Mouse (Mus musculus) neural tube, embryonic 12.5 days (tissue): ENCODE data around the gene Gm10031. TPM values are rescaled to one million over a fixed set of nuclear protein-coding genes. Genes with fewer than 3 reads are reported as not detected.

Source experiments
- ATAC-seq: fragments of 200-750 bp; cut with Nextera tagmentation; 2 replicates; pipeline ENCODE4 v1.8.0; 2017; ENCODE audit warnings: low read depth, mild to moderate bottlenecking, moderate TSS enrichment, moderate library complexity; ENCODE audit not compliant: low FRiP score
- H3K27ac ChIP-seq: fragments of 300-500 bp; sonication (generic); 2 replicates; pipeline ENCODE4 v1.5.1; 2016
- H3K27me3 ChIP-seq: fragments of 300-500 bp; sonication (generic); replicated peaks from 2 replicates; pipeline ENCODE4 v1.6.1; 2016; ENCODE audit warnings: mild to moderate bottlenecking
- H3K36me3 ChIP-seq: fragments of 300-500 bp; sonication (generic); 2 replicates; pipeline ENCODE4 v1.6.1; 2016; ENCODE audit warnings: mild to moderate bottlenecking
- H3K4me1 ChIP-seq: fragments of 300-500 bp; sonication (generic); 2 replicates; pipeline ENCODE4 v1.6.1; 2016
- H3K4me2 ChIP-seq: fragments of 300-500 bp; sonication (generic); replicated peaks from 2 replicates; pipeline ENCODE4 v1.6.1; 2016; ENCODE audit warnings: mild to moderate bottlenecking
- H3K4me3 ChIP-seq: fragments of 300-500 bp; sonication (generic); 2 replicates; pipeline ENCODE4 v1.5.1; 2016
- H3K9ac ChIP-seq: fragments of 300-500 bp; sonication (generic); 2 replicates; pipeline ENCODE4 v1.6.1; 2016; ENCODE audit warnings: mild to moderate bottlenecking
- H3K9me3 ChIP-seq: fragments of 300-500 bp; sonication (generic); 2 replicates; pipeline ENCODE4 v1.6.1; 2016; ENCODE audit warnings: mild to moderate bottlenecking
- WGBS: fragments of 180-500 bp; shearing (Covaris S2); methylation state at CpG from one replicate; pipeline ENCODE4 v1.1.7; 2016; 5-methylcytosine and 5-hydroxymethylcytosine counted together
- polyA plus RNA-seq: library from polyadenylated mRNA; unstranded; fragments of >200 nt; fragmentation: Nextera tagmentation; extraction: Ambion mirVana; gene quantifications from 2 replicates; pipeline ENCODE4 v1.2.1, GENCODE M21; 2016

Gene Gm10031
- polyA plus RNA-seq, 1 experiment from 2014 or later, result 0.55 TPM

GRCm38 (mm10) chr1:156558024-156558930 is 34.5 kb downstream of the Gm10031 start, which contains the start of gene Abl2:
TSS of gene Abl2 (plus strand) at chr1:156558786.
- WGBS, result 11% methylated on average over 60 of the region's 60 CpGs
- ATAC-seq, result peak; percentile 97

GRCm38 (mm10) chr1:156558950-156559640 is 35.3 kb downstream of the Gm10031 start:
- peak overlapping the region; percentile 97 for H3K4me3 ChIP-seq
- peak; percentile 82 for ATAC-seq
- 0 out of 2 replicates have a peak, but pooled peaks cover 11% of the 10 kb centered on the region for H3K4me1 ChIP-seq
- H3K9ac ChIP-seq, result peak overlapping the region; percentile 95
- peak overlapping the region; percentile 64 for H3K4me2 ChIP-seq
- H3K9me3 ChIP-seq, result no peaks in the 10 kb centered on the region
- H3K36me3 ChIP-seq, result no peaks in the 10 kb centered on the region
- H3K27ac ChIP-seq, result peak overlapping the region; percentile 94
- H3K27me3 ChIP-seq, result no peaks in the 10 kb centered on the region
- under 1% methylated on average over 66 of the region's 66 CpGs for WGBS

More at GRCm38 (mm10) chr1:156558024-156558930, 34.5 kb downstream of the Gm10031 start, which contains the start of gene Abl2:
- Histone ChIP-seq H3K4me2 (peak within 1 kb of the TSS; percentile 64), H3K27ac (peak within 1 kb of the TSS; percentile 94), H3K9me3 (no peaks in the 10 kb centered on the region), H3K9ac (peak within 1 kb of the TSS; percentile 95), H3K4me1 (0 out of 2 replicates have a peak, but pooled peaks cover 11% of the 10 kb centered on the region), H3K4me3 (peak within 1 kb of the TSS; percentile 97), H3K36me3 (no peaks in the 10 kb centered on the region), H3K27me3 (no peaks in the 10 kb centered on the region)

- no peaks in the 10 kb centered on the region for H3K27me3 ChIP-seq
- ATAC-seq, result peak; percentile 21; the same call in 1 of the 2 replicates
- peak overlapping the region; percentile 95 for H3K9ac ChIP-seq
- 0 out of 2 replicates have a peak, but pooled peaks cover 11% of the 10 kb centered on the region for H3K4me1 ChIP-seq
- H3K27ac ChIP-seq, result no peak overlapping the region
- 19% methylated on average over 8 of the region's 8 CpGs for WGBS
- H3K4me2 ChIP-seq, result peak overlapping the region; percentile 64
- H3K4me3 ChIP-seq, result peak overlapping the region; percentile 97
- no peaks in the 10 kb centered on the region for H3K9me3 ChIP-seq
- H3K36me3 ChIP-seq, result no peaks in the 10 kb centered on the region
Observed at GRCm38 (mm10) chr1:156559641-156560020, 35.8 kb downstream of the Gm10031 start.

- 0 out of 2 replicates have a peak, but pooled peaks cover 11% of the 10 kb centered on the region for H3K4me1 ChIP-seq
- peak overlapping the region; percentile 64 for H3K4me2 ChIP-seq
- H3K4me3 ChIP-seq, result no peak overlapping the region
- no peak overlapping the region for H3K9ac ChIP-seq
- no peaks in the 10 kb centered on the region for H3K9me3 ChIP-seq
- H3K36me3 ChIP-seq, result no peaks in the 10 kb centered on the region
- no peaks in the 10 kb centered on the region for H3K27me3 ChIP-seq
- no peak for ATAC-seq
- H3K27ac ChIP-seq, result no peak overlapping the region
- WGBS, result 91% methylated on average over 9 of the region's 9 CpGs
Observed at GRCm38 (mm10) chr1:156560500-156560899, 36.7 kb downstream of the Gm10031 start.

GRCm38 (mm10) chr1:156565328-156565727 is 41.5 kb downstream of the Gm10031 start:
- Histone ChIP-seq H3K4me2 (no peak overlapping the region), H3K4me1 (0 out of 2 replicates have a peak, but pooled peaks cover 4% of the 10 kb centered on the region), H3K27me3 (no peaks in the 10 kb centered on the region), H3K36me3 (no peaks in the 10 kb centered on the region), H3K4me3 (no peak overlapping the region), H3K27ac (no peak overlapping the region), H3K9ac (no peak overlapping the region), H3K9me3 (no peaks in the 10 kb centered on the region)
- ATAC-seq, result no peak
- 60% methylated on average over 2 of the region's 2 CpGs for WGBS

- 95% methylated on average over 3 of the region's 3 CpGs for WGBS
- no peak overlapping the region for H3K9ac ChIP-seq
- H3K36me3 ChIP-seq, result no peaks in the 10 kb centered on the region
- no peak overlapping the region for H3K4me3 ChIP-seq
- H3K4me1 ChIP-seq, result no peaks in the 10 kb centered on the region
- no peak overlapping the region for H3K4me2 ChIP-seq
- no peak for ATAC-seq
- no peak overlapping the region for H3K27ac ChIP-seq
- no peaks in the 10 kb centered on the region for H3K9me3 ChIP-seq
- no peaks in the 10 kb centered on the region for H3K27me3 ChIP-seq
Observed at GRCm38 (mm10) chr1:156566132-156566531, 42.3 kb downstream of the Gm10031 start.

GRCm38 (mm10) chr1:156569615-156570014 is 45.8 kb downstream of the Gm10031 start:
- no peak for ATAC-seq
- no peak overlapping the region for H3K27ac ChIP-seq
- no peaks in the 10 kb centered on the region for H3K36me3 ChIP-seq
- no peak overlapping the region for H3K4me3 ChIP-seq
- WGBS, result 85% methylated on average over 4 of the region's 4 CpGs
- H3K9me3 ChIP-seq, result no peaks in the 10 kb centered on the region
- H3K4me2 ChIP-seq, result no peak overlapping the region
- no peaks in the 10 kb centered on the region for H3K27me3 ChIP-seq
- no peaks in the 10 kb centered on the region for H3K4me1 ChIP-seq
- no peak overlapping the region for H3K9ac ChIP-seq

GRCm38 (mm10) chr1:156572952-156573351 is 49.1 kb downstream of the Gm10031 start:
- WGBS, result 83% methylated on average over 4 of the region's 4 CpGs

More at GRCm38 (mm10) chr1:156572952-156573351, 49.1 kb downstream of the Gm10031 start:
- Histone ChIP-seq H3K27me3 (no peaks in the 10 kb centered on the region), H3K36me3 (no peaks in the 10 kb centered on the region), H3K27ac (no peak overlapping the region), H3K4me2 (no peak overlapping the region), H3K9ac (no peak overlapping the region), H3K4me1 (no peaks in the 10 kb centered on the region), H3K9me3 (no peaks in the 10 kb centered on the region), H3K4me3 (no peak overlapping the region)
- ATAC-seq, result no peak

Other genes starting within 250 kb of the Gm10031 start
- gene Tdrd5, start 220.3 kb upstream of the Gm10031 start, polyA plus RNA-seq, result 0.19 and 0.22 TPM in 2 replicates
- not detected in 2 replicates for gene Nphs2, start 213.3 kb upstream of the Gm10031 start, polyA plus RNA-seq
- 628 and 657 TPM in 2 replicates for gene Gm2000, start 158.0 kb upstream of the Gm10031 start, polyA plus RNA-seq
- 0.26 TPM in 1 of 2 replicates, not detected in the other for gene Axdnd1, start 102.9 kb upstream of the Gm10031 start, polyA plus RNA-seq
- 15.4 and 18.0 TPM in 2 replicates for gene Soat1, start 49.7 kb upstream of the Gm10031 start, polyA plus RNA-seq
- 6.3 and 6.5 TPM in 2 replicates for gene Abl2, start 34.8 kb downstream of the Gm10031 start, polyA plus RNA-seq
- gene Tor3a, start 150.3 kb downstream of the Gm10031 start, polyA plus RNA-seq, result 3.3 TPM in 2 replicates
- 26.8 and 28.6 TPM in 2 replicates for gene Fam20b, start 195.1 kb downstream of the Gm10031 start, polyA plus RNA-seq